Mouse (Mus musculus): ENCODE measurements around the gene Irgc1. TPM values are rescaled to one million over a fixed set of nuclear protein-coding genes. Genes with fewer than 3 reads are reported as not detected.

Irgc1 gene
- total RNA-seq, 2 experiments from 2014 or later: not detected

DNA sequence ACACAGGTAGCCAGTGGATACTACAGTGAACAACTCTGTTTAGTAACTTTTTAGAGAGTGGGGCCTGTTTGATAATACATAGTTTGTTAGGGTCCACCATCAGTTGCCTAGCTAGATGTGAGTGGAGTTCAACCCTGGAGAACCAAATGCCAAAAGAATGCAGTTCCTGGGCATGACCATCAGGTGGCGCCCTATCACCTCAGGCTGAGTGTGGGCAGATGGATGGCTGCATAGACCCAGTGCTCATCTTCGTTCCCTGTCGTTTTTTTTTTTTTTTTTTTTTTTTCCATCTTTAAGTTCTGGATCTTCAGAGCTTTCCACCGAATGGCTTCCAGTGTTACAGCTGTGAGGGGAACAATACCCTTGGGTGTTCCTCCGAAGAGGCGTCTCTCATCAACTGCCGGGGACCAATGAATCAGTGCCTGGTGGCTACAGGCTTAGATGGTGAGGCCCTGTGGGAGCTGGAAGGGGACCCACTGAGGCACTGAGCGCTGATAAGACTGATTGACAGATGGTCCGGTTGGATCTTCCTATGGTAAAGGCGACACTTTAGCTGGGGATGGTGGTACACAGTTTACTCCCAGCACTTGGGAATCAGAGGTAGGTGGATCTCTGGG, 21.9 kb upstream of the Irgc1 start:
- ATAC-seq (replicated peaks; ENCODE audit: poor library complexity, severe bottlenecking): peak; percentile 82

DNA sequence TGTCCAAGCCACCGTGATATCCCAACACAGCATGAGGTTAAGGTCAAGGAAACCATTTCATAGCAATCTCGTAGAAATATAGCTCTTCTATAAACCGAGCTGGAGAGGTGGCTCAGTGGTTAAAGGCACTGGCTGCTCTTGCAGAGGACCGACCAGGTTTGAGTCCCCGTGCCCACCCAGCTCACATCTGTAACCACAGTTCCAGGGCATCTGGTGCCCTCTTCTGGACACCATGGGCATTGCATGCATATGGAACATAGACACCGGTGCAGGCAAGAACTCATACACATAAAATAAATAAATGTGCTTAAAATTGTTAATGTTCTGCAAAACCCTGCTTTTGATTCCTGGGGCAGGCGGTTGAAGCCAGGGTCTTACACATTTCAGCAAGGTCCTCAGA, 20.8 kb upstream of the Irgc1 start:
- ATAC-seq (replicated peaks; ENCODE audit: poor library complexity, severe bottlenecking): peak; percentile 62

DNA sequence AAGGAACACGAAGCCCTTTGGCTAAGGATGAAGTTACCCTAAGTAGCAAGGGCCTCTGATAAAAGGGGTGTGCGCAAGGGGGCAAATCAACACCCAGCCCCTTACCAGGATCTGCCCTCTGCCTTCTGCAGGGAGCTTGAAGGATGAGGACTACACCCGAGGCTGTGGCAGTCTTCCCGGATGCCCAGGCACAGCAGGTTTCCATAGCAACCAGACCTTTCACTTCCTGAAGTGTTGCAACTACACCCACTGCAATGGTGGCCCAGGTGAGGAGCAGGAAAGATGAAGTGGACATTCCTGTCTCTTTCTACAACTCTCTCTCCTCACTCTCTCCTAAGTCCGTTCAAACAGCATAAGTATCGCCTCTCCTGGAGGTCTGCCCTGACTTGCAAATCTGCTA, 20.3 kb upstream of the Irgc1 start:
- ATAC-seq (replicated peaks; ENCODE audit: poor library complexity, severe bottlenecking): no peak

GRCm38 (mm10) chr7:24470356-24470755, 18.3 kb upstream of the Irgc1 start:
- ATAC-seq (replicated peaks; ENCODE audit: poor library complexity, severe bottlenecking): no peak

GRCm38 (mm10) chr7:24469126-24469525, 17.0 kb upstream of the Irgc1 start:
- ATAC-seq (replicated peaks; ENCODE audit: poor library complexity, severe bottlenecking): no peak

DNA sequence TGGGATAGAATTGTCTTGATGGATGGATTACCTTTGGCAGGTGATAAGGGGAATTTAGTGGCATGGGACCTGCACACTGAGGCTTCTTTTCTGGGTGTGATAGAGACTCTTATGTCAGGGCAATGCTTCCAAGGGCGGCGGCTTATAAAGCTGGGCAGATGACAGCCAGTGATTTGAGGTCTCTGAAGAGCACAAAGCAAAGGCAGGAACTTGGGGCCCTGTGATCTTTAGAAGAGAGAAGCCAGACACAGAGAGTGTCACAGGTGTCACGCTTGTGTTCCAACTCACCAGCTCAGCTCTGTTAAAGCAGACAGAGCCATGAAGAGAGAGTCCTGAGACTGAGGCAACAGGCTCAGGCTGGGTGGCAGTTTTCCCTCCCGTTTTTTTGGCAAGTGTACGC, 15.8 kb upstream of the Irgc1 start:
- ATAC-seq (replicated peaks; ENCODE audit: poor library complexity, severe bottlenecking): no peak

DNA sequence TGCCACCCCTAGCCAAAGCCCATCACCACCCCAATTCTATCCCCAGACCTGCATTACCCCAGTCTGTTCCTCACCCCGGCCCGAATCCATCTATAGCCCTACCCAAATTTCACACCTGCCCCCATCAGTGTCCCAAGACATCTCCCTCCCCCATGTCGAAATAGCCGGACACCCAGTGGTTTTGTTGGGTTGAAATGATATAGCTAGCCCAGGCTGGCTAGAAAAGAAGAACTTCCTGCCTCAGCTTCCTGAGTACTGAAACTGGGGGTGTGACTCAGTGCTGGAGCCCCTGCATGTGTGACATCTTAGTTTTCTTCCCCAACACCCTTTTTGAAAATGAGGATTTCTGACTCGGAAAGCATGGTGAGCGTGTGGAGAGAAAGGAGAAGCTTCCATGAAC, 14.7 kb upstream of the Irgc1 start:
- peak; percentile 57 for ATAC-seq (replicated peaks; ENCODE audit: poor library complexity, severe bottlenecking)

DNA sequence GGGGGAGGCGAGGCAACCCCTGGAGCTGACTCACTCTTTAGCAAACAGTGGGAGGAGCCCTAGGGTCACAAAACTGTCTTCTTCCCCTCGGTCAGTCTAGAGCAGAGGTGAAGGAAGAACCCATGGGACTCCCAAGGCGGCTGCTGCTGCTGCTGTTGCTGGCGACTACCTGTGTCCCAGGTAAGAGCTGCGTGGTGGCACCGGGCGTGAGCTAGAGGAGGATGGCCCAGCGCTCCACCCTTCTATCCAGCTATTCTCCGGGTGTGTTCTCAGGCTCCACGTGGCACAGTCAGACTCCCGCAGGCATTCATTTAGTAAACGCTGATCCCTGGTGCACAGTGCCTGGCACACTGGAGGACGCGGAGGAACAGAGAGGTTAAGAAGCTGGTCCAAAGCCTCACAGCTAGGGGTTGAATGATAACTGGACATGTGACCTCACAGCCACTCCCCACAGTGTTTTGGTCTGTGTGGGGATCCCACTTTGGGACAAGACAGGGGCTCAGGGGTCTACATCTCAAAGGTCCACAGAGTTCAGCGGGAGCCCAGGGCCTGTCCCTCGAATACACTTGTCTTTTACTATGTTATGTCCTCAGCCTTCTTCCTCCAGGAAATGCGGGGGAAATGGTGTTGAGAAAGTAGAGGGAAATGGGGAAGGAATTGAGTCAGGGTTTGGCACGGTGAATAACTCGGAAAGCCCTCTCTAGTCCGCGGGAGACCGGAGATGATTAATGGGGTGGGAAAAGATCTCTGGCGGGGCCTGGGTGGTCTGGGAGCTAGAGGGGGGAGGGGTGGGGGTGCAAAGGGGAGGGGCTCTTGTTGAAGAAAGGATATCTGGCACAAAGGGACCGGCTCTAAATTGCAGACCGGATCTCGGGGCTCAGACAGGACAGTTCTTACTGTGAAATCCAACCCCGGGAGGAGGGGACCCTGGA, 10.6 kb upstream of the Irgc1 start, which contains the start of gene Plaur:
Gene Plaur, plus strand, starts transcription at position 97 of the 932 bp plus-strand sequence.
- ATAC-seq (replicated peaks; ENCODE audit: poor library complexity, severe bottlenecking): peak; percentile 49

DNA sequence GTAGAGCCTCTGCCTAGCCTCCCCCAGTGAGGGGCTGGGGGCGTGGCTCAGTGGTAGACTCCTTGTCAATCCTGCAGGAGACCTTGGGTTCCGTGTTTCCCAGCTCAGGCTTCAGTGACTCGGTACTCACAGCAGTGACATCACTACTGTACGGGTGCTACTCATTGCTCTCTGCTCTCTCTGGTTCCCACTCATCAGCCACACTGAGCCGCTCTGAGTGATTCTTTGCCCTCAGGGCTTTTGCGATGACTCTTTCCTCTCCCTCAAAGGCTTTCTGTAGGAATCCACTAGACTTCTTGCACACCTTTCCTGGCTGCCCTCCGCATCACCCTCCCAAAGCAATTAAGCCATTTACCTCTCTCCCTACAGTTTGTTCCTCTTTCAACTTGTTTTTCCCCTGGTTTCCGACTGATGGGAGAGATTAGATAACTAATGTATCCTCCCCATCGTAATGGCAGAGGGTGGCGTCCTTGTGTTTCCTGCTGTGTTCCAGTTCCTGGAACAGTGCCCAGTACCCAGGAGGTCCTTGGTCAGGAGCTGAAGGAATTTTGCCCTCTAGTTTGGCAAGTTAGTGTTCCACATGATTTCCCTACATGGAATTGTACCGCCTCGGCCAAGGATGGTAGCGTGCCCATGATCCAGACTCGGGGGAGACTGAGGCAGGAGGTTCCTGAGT, 9.4 kb upstream of the Irgc1 start:
- ATAC-seq (replicated peaks; ENCODE audit: poor library complexity, severe bottlenecking): peak; percentile 17

DNA sequence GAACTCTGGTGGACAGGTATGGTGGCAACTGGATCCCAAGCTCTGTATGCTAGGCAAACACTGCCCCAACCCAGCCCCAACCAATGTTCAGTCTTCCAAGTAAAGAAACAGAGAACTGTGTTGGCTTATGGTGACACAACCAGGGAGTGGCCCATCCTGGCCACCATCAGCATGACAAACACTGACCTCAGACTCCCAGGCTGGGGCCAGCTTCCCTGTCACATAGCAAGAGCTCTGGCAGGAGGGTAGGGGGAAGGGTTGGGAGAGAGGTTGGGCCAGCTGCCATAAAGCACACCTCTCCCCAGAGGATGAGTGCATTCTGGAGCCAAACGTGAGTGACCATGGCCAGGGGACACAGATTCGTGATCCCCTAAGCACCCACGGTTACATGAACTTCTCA, 7.7 kb upstream of the Irgc1 start:
- ATAC-seq (replicated peaks; ENCODE audit: poor library complexity, severe bottlenecking): peak; percentile 34

- no peak for ATAC-seq (replicated peaks; ENCODE audit: poor library complexity, severe bottlenecking)
Measured at GRCm38 (mm10) chr7:24459440-24459839, 7.3 kb upstream of the Irgc1 start.

DNA sequence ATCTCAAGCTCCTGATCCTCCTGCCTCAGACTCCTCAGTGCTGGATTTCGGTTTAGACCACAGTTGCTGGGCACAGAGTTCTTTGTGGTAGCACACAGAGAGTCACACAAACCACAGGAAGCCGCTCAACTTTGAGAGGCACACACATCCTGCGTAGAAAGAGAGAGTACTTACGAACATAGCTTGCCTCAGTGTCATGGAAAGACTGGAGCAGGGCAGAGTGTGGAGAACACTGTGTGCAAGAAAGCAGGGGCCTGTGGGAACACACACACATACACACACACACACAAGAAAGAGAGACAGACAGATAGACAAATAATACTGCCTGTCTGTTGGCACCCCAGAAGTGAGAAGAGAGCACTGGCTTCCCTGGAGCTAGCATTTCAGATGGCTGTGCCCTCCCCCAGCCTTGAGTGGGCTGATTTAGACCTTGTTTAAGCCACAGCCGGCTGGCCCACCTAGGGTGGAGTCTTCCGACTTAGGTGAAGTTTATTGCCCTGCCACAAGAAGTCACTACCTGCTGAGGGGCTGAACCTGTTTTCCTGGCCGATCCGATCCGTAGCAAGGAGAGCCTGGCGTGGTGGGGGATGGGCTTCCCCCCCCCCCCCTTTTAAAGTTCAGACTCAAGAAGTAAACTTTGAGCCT, 5.8 kb upstream of the Irgc1 start:
- peak; percentile 65 for ATAC-seq (replicated peaks; ENCODE audit: poor library complexity, severe bottlenecking)

DNA sequence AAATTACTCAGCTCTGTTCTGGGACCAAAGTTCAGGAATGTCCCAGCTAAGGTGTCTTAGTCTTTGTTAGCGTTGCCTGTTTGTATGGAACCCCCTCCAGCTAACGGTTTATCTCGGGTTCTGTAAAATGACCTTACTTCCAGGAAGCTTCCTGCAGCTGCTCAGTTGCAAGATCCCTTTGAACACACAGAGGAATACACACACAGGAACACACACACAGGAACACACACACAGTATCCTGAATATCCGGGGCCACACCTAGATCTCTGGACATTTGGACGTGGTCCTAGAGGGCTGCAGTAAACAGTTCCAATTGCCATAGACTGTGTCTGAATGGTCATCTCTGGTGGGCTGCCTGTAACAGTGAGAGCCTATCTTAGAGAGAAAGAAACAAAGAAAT, 3.6 kb upstream of the Irgc1 start:
- no peak for ATAC-seq (replicated peaks; ENCODE audit: poor library complexity, severe bottlenecking)

- no peak for ATAC-seq (replicated peaks; ENCODE audit: poor library complexity, severe bottlenecking)
Measured at GRCm38 (mm10) chr7:24454199-24454598, 2.1 kb upstream of the Irgc1 start.

GRCm38 (mm10) chr7:24450585-24451017, 1.5 kb downstream of the Irgc1 start:
- peak; percentile 57 for ATAC-seq (replicated peaks; ENCODE audit: poor library complexity, severe bottlenecking)

GRCm38 (mm10) chr7:24448782-24449517, 3.1 kb downstream of the Irgc1 start:
- ATAC-seq (replicated peaks; ENCODE audit: poor library complexity, severe bottlenecking): peak; percentile 31

DNA sequence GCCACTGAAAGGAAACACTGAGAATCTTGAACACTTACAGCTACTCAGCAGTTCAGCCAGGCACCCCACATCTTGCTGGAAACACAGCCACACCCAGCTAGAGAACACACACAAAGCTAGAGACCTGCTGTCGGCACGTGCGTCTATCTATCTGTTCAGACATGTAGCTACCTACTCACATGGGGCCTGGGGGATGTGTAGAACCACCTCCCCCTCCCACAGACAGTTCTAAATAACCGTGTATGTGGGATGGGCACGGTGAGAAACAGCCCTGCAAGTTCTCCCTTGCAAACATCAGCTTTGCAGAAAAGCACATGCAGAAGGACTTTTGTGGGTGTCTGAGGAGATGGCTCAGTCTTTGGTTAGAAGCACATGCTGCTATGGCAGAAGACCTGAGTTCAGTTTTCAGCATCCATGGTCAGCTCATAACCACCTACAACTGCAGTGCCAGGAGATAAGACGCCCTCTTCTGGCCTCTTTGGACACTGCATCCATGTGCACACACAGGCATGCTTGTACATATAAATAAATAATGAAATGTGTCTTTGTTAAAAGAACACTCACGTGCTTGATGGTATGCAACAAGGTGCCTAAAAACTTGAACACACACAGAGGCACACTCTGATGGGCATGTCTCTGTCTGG, 5.3 kb downstream of the Irgc1 start:
- ATAC-seq (replicated peaks; ENCODE audit: poor library complexity, severe bottlenecking): no peak

- ATAC-seq (replicated peaks; ENCODE audit: poor library complexity, severe bottlenecking): peak; percentile 52
Measured at GRCm38 (mm10) chr7:24445266-24445926, 6.7 kb downstream of the Irgc1 start.

DNA sequence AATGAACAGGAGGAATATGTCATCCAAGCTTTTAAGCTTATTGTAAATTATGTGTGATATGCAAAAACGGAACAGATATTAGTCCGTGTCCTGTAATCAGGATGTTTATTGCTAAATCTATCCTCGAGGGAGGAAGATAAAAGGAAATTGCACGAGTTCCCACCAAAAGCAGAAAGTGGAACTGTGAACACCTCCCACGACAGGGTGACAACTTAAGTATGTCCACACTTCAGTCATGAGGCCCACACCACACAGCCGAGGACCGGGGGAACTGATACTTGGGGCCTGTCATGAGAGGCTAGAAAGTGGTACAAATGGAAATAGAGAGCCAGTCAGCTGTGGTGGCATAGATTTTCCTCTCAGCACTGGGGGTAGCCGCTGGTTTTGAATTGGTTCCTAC, 9.8 kb downstream of the Irgc1 start:
- ATAC-seq (replicated peaks; ENCODE audit: poor library complexity, severe bottlenecking): peak; percentile 81

Measured in granulocyte monocyte progenitor cell, adult 5-6 weeks (primary cell).